Mouse (Mus musculus) kidney, postnatal 14 days (tissue): ENCODE measurements at regions not wholly inside any gene's neighbourhood (a gene's known extent, or its start where the extent isn't known, plus 50 kb on each side); places are given as distances from the start of the nearest gene placed in this dataset.
"Not testable (repeated sequence)": the region's sequence is repeated elsewhere in the genome, so short reads cannot be mapped to it uniquely, and the experiment has no call there.

ENCODE experiments used
- DNase-seq: peaks from one replicate; pipeline ENCODE4 v3.0.0; 2022; ENCODE audit warnings: mixed read lengths

- peak; percentile 82 for DNase-seq
Observed at GRCm38 (mm10) chr11:31615107-31615811, 56.4 kb downstream of the Bod1 start.

GRCm38 (mm10) chr11:31614394-31614713 is 57.3 kb downstream of the Bod1 start:
- no peak for DNase-seq

- DNase-seq = no peak
Observed at GRCm38 (mm10) chr11:31613688-31614393, 57.8 kb downstream of the Bod1 start.

DNA sequence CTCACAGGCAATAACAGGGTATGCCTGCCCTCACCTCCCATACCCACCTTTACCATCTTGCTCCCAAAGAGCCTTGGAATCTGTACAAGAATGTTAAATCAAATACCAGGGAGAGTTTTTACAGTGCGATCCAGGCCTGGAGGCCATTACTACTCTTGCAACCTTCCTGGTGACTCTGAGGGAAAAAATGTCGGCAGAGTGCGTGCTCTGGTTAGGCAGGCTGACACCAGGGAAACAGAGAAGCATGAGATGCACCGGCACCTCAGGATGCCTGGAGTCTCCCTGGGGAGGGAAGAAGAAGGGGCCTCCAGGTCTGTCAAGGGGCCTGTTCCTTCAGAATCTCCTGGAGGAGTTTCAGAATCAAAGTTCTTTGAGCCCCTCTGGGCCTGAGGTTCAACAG is 63.2 kb downstream of the Bod1 start:
- DNase-seq = peak; percentile 33

DNA sequence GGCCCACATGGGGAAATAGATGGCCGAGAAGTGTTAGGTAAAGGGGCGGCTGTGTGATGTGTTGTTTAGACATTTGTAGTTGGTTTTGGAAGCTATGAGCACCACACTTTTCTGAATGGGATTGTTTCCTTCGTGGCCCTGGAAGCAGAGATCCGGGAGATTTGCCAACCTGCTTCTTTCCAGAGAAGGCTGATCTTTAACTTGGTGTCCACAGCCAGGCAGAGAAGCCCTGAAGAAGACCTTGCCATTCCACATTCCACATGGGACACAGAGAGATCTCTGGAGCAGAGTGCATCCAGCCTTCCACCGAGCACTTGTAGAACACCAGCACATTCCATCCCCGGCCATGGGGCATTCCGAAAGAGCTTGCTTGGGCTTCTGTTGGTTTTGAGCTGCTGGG is 70.2 kb downstream of the Bod1 start:
- DNase-seq = peak; percentile 27

- no peak for DNase-seq
Observed at GRCm38 (mm10) chr11:31593604-31594003, 78.1 kb downstream of the Bod1 start.

- DNase-seq = no peak
Observed at GRCm38 (mm10) chr11:31592061-31592460, 79.6 kb downstream of the Bod1 start.

- DNase-seq = no peak
Observed at GRCm38 (mm10) chr11:31591037-31591554, 80.6 kb downstream of the Bod1 start.

DNA sequence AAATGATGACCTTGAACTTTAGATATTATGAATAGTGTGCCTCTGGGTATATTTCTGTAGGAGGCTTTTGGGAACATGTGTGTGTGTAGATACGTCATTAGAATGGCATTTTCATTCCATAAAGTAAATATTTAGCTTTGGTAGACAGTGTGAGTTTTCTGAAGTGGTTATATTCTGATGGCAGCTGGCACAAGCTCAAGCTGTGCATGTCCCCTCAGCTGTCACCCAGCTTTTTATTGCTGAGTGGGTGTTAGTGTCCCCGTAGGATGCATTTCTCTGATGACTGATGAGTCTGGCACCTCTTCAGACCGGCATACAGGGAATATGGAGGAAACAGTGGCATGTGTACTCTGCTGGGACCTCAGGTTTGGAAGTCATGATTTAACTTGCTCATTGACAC is 96.7 kb downstream of the Bod1 start:
- DNase-seq = no peak

DNA sequence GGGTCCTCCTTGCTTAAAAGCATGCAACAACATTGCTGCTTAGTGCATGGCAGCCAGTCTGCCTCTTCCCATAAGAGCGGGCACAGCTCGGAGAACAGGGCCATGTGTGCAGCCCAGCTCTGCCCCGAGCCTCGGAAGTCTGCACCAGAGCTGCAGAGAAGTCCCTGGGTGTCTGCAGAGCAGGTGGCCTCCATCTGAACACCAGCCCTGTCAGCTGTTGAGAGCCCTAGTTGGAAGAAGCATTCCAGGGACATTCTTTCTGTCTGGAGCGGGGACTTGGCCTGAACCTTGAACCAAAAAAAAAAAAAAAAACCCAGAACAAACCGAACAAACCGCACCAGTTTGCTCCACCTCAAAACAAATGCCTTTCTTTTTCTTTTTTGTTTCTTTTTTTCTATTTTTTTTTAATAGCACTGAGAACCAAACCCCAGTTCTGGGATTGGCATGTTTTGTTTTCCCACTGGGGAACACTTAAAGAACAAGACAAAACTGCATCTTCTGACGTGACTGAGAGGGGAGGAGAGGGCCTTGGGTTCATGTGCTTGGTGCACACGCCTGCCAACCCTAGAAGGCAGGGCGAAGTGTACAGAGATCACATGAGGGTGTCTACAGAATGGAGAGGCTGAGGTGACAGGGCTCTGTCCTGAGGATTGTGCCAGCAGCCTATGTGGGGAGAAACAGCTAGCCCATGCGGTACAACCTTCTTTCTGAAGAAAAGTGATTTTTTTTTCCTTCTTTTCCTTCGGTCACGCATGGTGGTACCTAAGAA is 106.8 kb downstream of the Bod1 start:
- peak; percentile 64 for DNase-seq

DNA sequence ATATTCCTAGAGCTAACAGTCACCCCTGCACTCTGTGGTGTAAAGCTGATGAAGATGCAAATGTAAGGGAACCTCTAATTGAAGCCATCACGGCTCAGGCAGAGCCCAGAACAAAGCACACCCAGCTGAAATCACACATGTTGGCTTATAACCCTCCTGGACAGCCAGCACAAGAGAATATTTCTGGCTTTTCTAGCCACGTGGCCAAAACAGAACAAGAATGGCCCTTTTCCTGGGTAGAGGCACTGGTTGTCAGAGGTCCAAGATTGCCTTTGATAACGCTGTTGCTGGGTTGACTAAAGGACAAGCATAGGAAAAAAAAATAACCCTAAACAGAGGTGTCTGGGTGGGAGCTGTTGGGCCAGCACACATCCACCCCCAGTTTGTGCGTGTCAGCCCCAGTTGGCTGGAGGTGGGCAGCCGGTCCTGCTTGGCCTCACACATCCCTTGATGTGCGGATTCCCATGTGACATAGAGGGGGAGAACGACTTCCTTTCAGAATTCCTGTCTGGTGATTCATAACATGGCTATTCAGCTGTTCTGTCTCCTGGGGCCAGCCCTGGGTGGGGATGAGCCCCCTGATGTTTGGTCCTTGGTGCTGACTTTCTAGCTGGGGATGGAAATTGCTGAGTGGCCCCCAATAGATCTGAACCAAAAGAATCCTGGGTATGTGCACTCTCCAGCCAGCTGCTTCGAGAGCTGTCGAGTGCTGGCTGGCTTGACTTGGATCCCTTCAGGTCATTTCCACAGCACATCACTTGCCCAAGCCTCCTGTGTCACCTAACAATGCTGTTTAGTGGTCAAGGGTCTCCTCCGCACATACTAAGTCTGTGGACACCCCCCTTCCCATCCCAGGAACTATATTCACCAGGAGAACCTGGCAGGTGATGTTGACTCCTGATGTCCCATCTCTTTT is 107.6 kb downstream of the Bod1 start:
- DNase-seq = peak; percentile 36

DNA sequence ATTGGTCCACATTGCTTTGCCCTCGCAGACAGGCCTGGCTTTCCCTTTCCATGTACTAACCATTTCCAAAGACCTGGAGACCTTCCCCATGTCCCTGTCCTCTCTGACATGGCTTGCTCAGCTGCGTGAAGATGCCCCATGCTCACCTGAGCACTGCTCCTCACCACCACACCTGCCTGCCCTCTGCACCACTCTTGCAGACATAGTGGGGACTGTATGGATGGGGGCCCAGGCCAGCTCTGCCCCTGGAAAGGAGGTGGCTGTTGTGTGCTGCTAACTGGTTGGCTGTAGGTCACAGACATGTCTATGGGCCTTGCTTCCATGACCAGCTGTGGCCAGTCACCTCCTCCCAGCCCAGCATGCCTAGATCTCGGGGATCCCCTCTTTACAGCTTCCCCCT is 108.7 kb downstream of the Bod1 start:
- no peak for DNase-seq

DNA sequence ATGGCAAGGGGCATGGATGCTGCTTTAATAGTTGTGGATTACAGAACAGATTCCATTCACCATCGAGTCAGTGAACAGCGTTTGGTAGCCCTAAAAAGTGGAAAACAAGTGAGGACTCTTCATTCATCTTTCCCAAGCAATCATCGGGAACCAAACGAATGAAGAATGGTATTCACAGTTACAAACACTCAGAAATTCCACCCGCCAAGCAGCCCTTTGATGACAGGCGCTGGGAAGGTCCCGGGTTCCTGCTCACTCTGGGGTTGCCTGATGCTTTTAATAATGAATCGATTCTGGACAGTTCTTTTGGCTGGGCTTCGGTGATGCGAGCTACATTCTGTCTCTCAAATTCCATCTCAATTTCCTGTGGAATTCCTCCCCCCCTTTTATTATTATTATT is 110.9 kb downstream of the Bod1 start:
- no peak for DNase-seq

GRCm38 (mm10) chr11:31555042-31555441 is 116.6 kb downstream of the Bod1 start:
- DNase-seq = peak; percentile 86

GRCm38 (mm10) chr11:31551614-31552271 is 119.9 kb downstream of the Bod1 start:
- no peak for DNase-seq

GRCm38 (mm10) chr11:31550747-31551613 is 120.7 kb downstream of the Bod1 start:
- peak; percentile 46 for DNase-seq

DNA sequence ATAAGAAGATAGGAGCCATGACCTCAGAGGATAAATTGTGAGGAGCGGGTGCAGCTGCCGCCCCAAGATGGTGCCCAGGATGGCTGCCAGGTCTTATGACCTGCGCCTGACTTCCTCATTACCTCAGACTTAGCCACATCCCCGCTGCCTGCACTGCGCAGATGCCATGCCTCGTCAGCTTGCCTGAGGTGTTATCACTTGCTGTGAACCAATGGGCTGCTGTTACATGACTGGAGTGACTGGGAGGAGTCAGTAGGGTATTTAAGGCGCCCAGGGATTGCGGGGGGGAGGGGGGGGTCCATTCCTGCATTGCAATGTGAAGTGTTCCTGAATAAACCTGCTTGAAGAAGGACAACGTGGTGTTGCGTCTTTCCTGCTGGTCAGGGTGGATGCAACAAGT is 126.2 kb downstream of the Bod1 start:
- DNase-seq = not testable (repeated sequence)

GRCm38 (mm10) chr11:31542635-31543219 is 129.0 kb downstream of the Bod1 start:
- DNase-seq = no peak

DNA sequence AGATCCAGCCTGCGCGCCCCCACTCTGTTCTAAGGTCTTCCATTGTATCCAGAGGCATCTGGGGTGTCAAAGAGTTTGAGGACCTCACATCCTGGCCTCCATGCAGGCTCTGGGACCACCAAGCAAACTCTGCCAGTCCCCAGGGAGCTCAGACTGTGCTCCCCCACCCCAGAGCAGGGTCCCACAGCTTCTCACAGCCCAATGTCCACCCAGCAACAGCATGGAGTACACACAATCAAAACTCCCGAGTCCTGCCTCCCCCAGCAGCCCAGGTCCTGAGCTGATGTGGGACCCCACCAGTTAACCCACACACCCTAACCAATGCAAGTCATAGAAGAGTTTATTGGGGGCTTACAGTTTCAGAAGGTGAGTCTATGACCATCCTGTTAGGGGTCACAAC is 130.3 kb downstream of the Bod1 start:
- no peak for DNase-seq

GRCm38 (mm10) chr11:31540816-31541215 is 130.9 kb downstream of the Bod1 start:
- DNase-seq = peak; percentile 7

DNA sequence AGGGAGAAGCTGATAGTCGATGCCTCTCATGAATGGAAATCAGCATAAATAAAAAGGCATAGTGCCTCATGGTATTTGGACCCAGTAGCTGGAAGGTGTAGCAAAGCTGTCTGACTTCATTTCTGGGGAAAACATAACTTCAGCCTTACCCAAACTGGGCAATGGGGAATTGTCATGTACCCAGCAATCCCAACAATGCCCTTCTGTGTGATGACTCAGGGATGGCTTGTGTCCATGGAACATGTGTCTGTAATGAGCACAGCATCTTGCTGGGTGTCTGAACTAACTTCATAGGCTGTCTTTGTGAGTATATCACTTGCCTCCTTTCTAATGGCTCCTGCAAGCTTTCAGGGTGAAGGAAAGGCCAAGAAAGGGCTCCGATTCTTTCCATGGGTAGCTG is 140.3 kb downstream of the Bod1 start:
- DNase-seq = no peak
